Mouse (Mus musculus): ENCODE results near the gene Lnx1. TPM values are rescaled to one million over a fixed set of nuclear protein-coding genes. Genes with fewer than 3 reads are reported as not detected.

Gene Lnx1
- polyA plus RNA-seq, 1 experiment: 6.1 TPM

DNA sequence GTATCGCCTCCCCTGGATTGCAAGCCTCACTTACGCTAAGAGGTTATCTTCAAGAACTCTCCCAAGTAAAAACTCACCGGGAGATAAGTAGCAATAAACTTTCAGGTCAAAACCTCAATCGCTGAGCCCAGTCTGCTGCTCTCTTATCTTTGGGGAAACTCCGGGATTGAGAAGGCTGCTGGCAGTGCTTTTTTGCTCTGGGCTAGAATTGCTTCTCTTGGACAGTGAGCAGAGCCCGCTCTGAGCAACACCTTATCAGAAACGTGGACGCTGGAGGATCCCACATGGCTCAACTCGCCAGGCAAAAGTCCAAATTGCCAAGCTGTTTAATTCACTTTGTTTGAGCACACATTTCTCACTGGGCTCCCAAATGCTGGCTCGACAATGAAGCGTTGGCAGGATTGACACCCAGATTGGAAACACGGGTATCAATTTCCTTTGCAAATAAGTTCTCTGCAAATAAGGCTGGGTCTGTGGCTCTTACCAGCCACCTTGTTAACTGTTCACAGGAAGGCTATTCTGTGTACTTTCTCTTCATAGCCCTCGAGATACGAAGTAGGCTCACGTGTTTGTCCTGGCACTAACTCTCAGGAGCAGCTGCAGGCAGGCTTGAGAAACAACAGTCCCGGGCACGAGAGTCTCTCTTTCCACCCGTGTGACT is 89.1 kb downstream of the Lnx1 start:
- H3K4me3 ChIP-seq (ENCODE audit: insufficient read depth, low read depth, low read length): no peak overlapping the region
- no peaks in the 10 kb centered on the region for H3K4me1 ChIP-seq (ENCODE audit: control insufficient read depth, insufficient read depth, low read length)
- no peaks in the 10 kb centered on the region for H3K36me3 ChIP-seq (ENCODE audit: control insufficient read depth, insufficient read depth, low read length)
- TF ChIP-seq POLR2A (IDR thresholded peaks at IDR 0.05; ENCODE audit: low read depth, low read length) (no peak), CTCF (conservative IDR thresholded peaks at IDR 0.05; ENCODE audit: insufficient read depth, insufficient read length, low read depth, low read length) (no peak)
- DNase-seq: no peak
- H3K27me3 ChIP-seq (replicated peaks; ENCODE audit: control insufficient read depth, insufficient read depth, low read length): no peaks in the 10 kb centered on the region
- H3K27ac ChIP-seq (ENCODE audit: insufficient read depth, low read depth, low read length): no peak overlapping the region
- 49% methylated on average over 18 of the region's 18 CpGs for WGBS

DNA sequence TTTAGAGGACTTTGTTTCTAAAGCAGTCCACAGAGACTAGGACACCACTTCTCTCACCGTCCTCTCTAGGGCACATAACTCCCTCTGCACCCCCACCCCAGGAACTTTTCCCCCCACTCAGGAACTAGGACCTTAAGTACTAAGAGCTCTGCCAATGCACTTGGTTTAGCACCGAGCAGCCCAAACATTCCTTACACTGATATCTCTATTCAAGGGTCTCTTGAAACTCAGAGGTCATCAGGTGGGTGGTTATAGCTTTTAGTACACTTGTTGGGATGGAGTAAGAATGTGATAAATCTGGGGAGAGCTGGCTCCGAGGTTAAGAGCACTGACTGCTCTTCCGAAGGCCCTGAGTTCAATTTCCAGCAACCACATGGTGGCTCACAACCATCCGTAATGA is 90.0 kb downstream of the Lnx1 start:
- no peaks in the 10 kb centered on the region for H3K4me1 ChIP-seq (ENCODE audit: control insufficient read depth, insufficient read depth, low read length)
- no peak overlapping the region for H3K4me3 ChIP-seq (ENCODE audit: insufficient read depth, low read depth, low read length)
- no peak for TF ChIP-seq CTCF (conservative IDR thresholded peaks at IDR 0.05; ENCODE audit: insufficient read depth, insufficient read length, low read depth, low read length)
- no peak for TF ChIP-seq POLR2A (IDR thresholded peaks at IDR 0.05; ENCODE audit: low read depth, low read length)
- DNase-seq: no peak
- no peaks in the 10 kb centered on the region for H3K27me3 ChIP-seq (replicated peaks; ENCODE audit: control insufficient read depth, insufficient read depth, low read length)
- 86% methylated on average over 5 of the region's 5 CpGs for WGBS
- H3K27ac ChIP-seq (ENCODE audit: insufficient read depth, low read depth, low read length): no peak overlapping the region
- H3K36me3 ChIP-seq (ENCODE audit: control insufficient read depth, insufficient read depth, low read length): no peaks in the 10 kb centered on the region

DNA sequence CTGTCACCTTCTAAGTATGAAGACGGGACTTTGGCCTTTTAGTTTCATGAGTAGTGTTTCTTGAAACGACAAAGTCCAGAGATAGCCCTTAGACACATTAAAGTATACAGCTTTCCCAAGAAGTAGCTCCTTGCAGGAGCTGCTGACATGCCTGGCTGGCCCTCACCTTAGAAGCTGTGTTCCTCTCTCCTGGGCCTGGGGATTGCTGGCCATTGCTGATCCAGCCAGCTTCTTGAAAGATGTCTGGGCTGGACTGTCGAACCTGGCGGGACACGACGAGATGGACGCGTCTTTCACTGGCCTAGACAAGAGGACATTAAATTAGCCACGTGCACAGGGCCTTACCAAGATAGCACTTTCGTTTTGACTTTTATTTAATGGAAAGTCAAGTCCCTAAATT is 92.2 kb downstream of the Lnx1 start:
- TF ChIP-seq POLR2A (IDR thresholded peaks at IDR 0.05; ENCODE audit: low read depth, low read length) (no peak), CTCF (conservative IDR thresholded peaks at IDR 0.05; ENCODE audit: insufficient read depth, insufficient read length, low read depth, low read length) (no peak)
- no peaks in the 10 kb centered on the region for H3K4me1 ChIP-seq (ENCODE audit: control insufficient read depth, insufficient read depth, low read length)
- H3K27ac ChIP-seq (ENCODE audit: insufficient read depth, low read depth, low read length): no peak overlapping the region
- no peak for DNase-seq
- H3K27me3 ChIP-seq (replicated peaks; ENCODE audit: control insufficient read depth, insufficient read depth, low read length): no peaks in the 10 kb centered on the region
- no peaks in the 10 kb centered on the region for H3K36me3 ChIP-seq (ENCODE audit: control insufficient read depth, insufficient read depth, low read length)
- H3K4me3 ChIP-seq (ENCODE audit: insufficient read depth, low read depth, low read length): no peak overlapping the region
- 68% methylated on average over 10 of the region's 10 CpGs for WGBS

DNA sequence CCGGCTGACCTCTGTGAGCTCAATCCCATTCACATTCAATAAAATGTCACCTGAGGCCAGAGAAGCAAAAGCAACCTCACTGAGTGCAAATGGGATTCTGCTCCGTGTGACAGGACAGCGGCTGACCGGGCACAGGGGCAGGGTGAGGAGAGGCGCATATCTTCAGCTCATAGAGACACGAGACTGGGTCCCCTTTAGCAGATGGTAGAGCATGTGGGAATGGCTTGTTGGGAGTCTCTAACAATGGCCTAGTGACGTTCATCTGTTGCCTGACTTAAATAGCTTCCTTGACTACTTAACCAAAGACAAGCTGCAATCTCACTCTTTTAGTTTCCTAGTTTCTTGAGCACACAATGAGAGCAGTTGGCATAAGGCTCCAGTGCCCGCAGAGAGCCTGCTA is 96.5 kb downstream of the Lnx1 start:
- DNase-seq: no peak
- WGBS: 86% methylated on average over 8 of the region's 8 CpGs
- no peaks in the 10 kb centered on the region for H3K36me3 ChIP-seq (ENCODE audit: control insufficient read depth, insufficient read depth, low read length)
- no peaks in the 10 kb centered on the region for H3K4me1 ChIP-seq (ENCODE audit: control insufficient read depth, insufficient read depth, low read length)
- H3K27ac ChIP-seq (ENCODE audit: insufficient read depth, low read depth, low read length): no peak overlapping the region
- no peaks in the 10 kb centered on the region for H3K27me3 ChIP-seq (replicated peaks; ENCODE audit: control insufficient read depth, insufficient read depth, low read length)
- no peak for TF ChIP-seq POLR2A (IDR thresholded peaks at IDR 0.05; ENCODE audit: low read depth, low read length)
- no peak for TF ChIP-seq CTCF (conservative IDR thresholded peaks at IDR 0.05; ENCODE audit: insufficient read depth, insufficient read length, low read depth, low read length)
- no peak overlapping the region for H3K4me3 ChIP-seq (ENCODE audit: insufficient read depth, low read depth, low read length)

DNA sequence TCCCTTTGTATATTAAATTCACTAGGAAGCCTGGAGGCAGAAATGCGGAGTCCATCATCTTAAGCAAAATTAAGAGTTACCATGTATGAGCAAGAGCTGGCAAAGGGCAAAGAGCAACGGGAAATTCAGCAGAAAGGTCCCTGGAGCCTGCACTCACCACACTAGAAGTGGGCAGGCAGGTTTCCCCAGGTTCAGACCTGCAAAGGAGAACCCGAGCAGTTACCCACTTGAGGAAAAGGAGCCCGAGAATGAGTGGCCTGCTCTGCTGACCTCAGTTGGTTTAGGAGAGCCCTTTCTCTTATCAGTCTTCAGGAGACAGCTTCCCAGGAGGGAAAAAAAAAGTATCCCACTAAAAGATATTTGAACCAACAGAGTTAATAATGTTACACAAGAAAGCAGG is 99.4 kb downstream of the Lnx1 start:
- H3K4me3 ChIP-seq (ENCODE audit: insufficient read depth, low read depth, low read length): no peak overlapping the region
- no peaks in the 10 kb centered on the region; the same call in 1 of the 2 replicates for H3K36me3 ChIP-seq (ENCODE audit: control insufficient read depth, insufficient read depth, low read length)
- 78% methylated on average over 4 of the region's 4 CpGs for WGBS
- H3K27ac ChIP-seq (ENCODE audit: insufficient read depth, low read depth, low read length): no peak overlapping the region
- DNase-seq: no peak
- H3K4me1 ChIP-seq (ENCODE audit: control insufficient read depth, insufficient read depth, low read length): no peaks in the 10 kb centered on the region
- TF ChIP-seq CTCF (conservative IDR thresholded peaks at IDR 0.05; ENCODE audit: insufficient read depth, insufficient read length, low read depth, low read length) (no peak), POLR2A (IDR thresholded peaks at IDR 0.05; ENCODE audit: low read depth, low read length) (no peak)
- no peaks in the 10 kb centered on the region for H3K27me3 ChIP-seq (replicated peaks; ENCODE audit: control insufficient read depth, insufficient read depth, low read length)

DNA sequence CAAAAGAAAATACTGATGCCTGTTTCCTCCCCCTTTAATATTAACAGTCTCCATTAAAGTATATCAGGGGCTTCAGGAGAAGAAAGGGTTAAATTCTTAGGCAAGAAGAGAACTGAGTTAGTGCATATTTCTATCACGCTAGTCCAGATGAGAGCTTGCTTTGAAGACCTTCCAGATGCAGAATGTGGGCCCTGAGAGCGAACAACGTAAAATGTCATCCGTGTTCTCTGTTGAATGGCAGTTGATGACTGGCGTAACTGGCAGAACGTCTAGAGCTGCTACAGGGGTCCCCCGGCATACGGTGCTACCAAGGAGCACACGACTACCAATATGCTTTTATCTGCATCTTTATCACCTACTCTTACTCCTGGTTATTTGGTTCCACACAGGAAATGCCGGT is 100.3 kb downstream of the Lnx1 start:
- WGBS: 88% methylated on average over 10 of the region's 10 CpGs
- Histone ChIP-seq H3K36me3 (ENCODE audit: control insufficient read depth, insufficient read depth, low read length) (no peaks in the 10 kb centered on the region; the same call in 1 of the 2 replicates), H3K27me3 (replicated peaks; ENCODE audit: control insufficient read depth, insufficient read depth, low read length) (no peaks in the 10 kb centered on the region), H3K4me1 (ENCODE audit: control insufficient read depth, insufficient read depth, low read length) (no peaks in the 10 kb centered on the region), H3K4me3 (ENCODE audit: insufficient read depth, low read depth, low read length) (no peak overlapping the region), H3K27ac (ENCODE audit: insufficient read depth, low read depth, low read length) (no peak overlapping the region)
- no peak for TF ChIP-seq CTCF (conservative IDR thresholded peaks at IDR 0.05; ENCODE audit: insufficient read depth, insufficient read length, low read depth, low read length)
- no peak for TF ChIP-seq POLR2A (IDR thresholded peaks at IDR 0.05; ENCODE audit: low read depth, low read length)
- DNase-seq: no peak

DNA sequence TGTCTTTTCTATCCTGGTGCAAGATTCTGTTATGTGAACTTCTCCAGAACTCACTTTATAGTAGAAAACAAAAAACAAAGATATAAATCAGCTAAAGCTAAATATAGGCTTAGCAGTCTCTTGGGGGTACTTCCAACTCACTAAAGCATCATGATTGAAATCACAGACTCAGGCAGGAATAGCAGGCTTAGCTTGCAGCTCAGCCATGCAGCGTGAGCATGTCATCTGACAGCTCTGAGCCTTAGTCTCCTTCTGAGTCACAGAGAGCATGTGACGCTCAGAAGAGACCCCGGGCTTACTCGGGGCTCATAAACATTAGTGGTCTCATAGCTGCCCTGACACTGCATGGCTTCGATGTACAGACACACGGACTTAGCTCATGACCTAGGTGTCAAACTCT is 100.7 kb downstream of the Lnx1 start:
- H3K4me1 ChIP-seq (ENCODE audit: control insufficient read depth, insufficient read depth, low read length): no peaks in the 10 kb centered on the region
- H3K27ac ChIP-seq (ENCODE audit: insufficient read depth, low read depth, low read length): no peak overlapping the region
- no peak for TF ChIP-seq CTCF (conservative IDR thresholded peaks at IDR 0.05; ENCODE audit: insufficient read depth, insufficient read length, low read depth, low read length)
- no peak for TF ChIP-seq POLR2A (IDR thresholded peaks at IDR 0.05; ENCODE audit: low read depth, low read length)
- WGBS: 78% methylated on average over 6 of the region's 6 CpGs
- peaks cover 3% of the 10 kb centered on the region for H3K36me3 ChIP-seq (ENCODE audit: control insufficient read depth, insufficient read depth, low read length)
- H3K27me3 ChIP-seq (replicated peaks; ENCODE audit: control insufficient read depth, insufficient read depth, low read length): no peaks in the 10 kb centered on the region
- DNase-seq: no peak
- H3K4me3 ChIP-seq (ENCODE audit: insufficient read depth, low read depth, low read length): no peak overlapping the region

All from kidney, adult 2 months (tissue).